Mouse (Mus musculus) lung, adult 2 months (tissue): ENCODE measurements around the gene Ccr10.

Experiments used
- CTCF ChIP-seq: fragments of 200-500 bp; IDR thresholded peaks from 2 replicates; pipeline ENCODE4 v1.5.1; 2011; ENCODE audit warnings: mild to moderate bottlenecking, low read length, control low read depth; ENCODE audit not compliant: insufficient read depth
- POLR2A ChIP-seq: fragments of 200-500 bp; IDR thresholded peaks from 2 replicates; pipeline ENCODE4 v1.6.1; 2011; ENCODE audit warnings: low read depth, mild to moderate bottlenecking, control low read depth, low read length, borderline replicate concordance; ENCODE audit errors: extremely low read depth

- TF ChIP-seq CTCF (no peak), POLR2A (no peak)
Measured at GRCm38 (mm10) chr11:101162301-101162700, 12.9 kb downstream of the Ccr10 start.
